Mouse (Mus musculus) kidney, embryonic 16.5 days (tissue): ENCODE measurements around the gene Arpc4. TPM values are rescaled to one million over a fixed set of nuclear protein-coding genes. Genes with fewer than 3 reads are reported as not detected.

Experiments used
- ATAC-seq: fragments of 200-750 bp; cut with Nextera tagmentation; 2 replicates; pipeline ENCODE4 v1.8.0; 2017; ENCODE audit warnings: moderate TSS enrichment; ENCODE audit not compliant: low FRiP score, low TSS enrichment
- H3K27ac ChIP-seq: fragments of 300-500 bp; sonication (generic); 2 replicates; pipeline ENCODE4 v1.5.1; 2014; ENCODE audit warnings: low read length
- H3K27me3 ChIP-seq: fragments of 300-500 bp; sonication (generic); 2 replicates; pipeline ENCODE4 v1.6.1; 2014; ENCODE audit warnings: low read length, control low read depth, mixed read lengths; ENCODE audit not compliant: insufficient read depth
- H3K36me3 ChIP-seq: fragments of 300-500 bp; sonication (generic); 2 replicates; pipeline ENCODE4 v1.6.1; 2014; ENCODE audit warnings: low read length, control low read depth, mixed read lengths; ENCODE audit not compliant: insufficient read depth
- H3K4me1 ChIP-seq: fragments of 300-500 bp; sonication (generic); 2 replicates; pipeline ENCODE4 v1.6.1; 2014; ENCODE audit warnings: low read length, control low read depth, mixed read lengths; ENCODE audit not compliant: insufficient read depth
- H3K4me2 ChIP-seq: fragments of 300-500 bp; sonication (generic); replicated peaks from 2 replicates; pipeline ENCODE4 v1.6.1; 2014; ENCODE audit warnings: low read depth, low read length
- H3K4me3 ChIP-seq: fragments of 300-500 bp; sonication (generic); 2 replicates; pipeline ENCODE4 v1.5.1; 2014; ENCODE audit warnings: mild to moderate bottlenecking, low read length
- H3K9ac ChIP-seq: fragments of 300-500 bp; sonication (generic); replicated peaks from 2 replicates; pipeline ENCODE4 v1.6.1; 2014; ENCODE audit warnings: low read length
- H3K9me3 ChIP-seq: fragments of 300-500 bp; sonication (generic); 2 replicates; pipeline ENCODE4 v1.6.1; 2016; ENCODE audit warnings: low read length, control low read depth
- WGBS: fragments of 180-500 bp; shearing (Covaris S2); extraction: QIAGEN DNeasy Blood & Tissue Kit; methylation state at CpG from one replicate; pipeline ENCODE4 v1.1.7; 2014; 5-methylcytosine and 5-hydroxymethylcytosine counted together
- polyA plus RNA-seq: library from polyadenylated mRNA; unstranded; fragments of >200 nt; fragmentation: Nextera tagmentation; extraction: Ambion mirVana; gene quantifications from 2 replicates; pipeline ENCODE4 v1.2.1, GENCODE M21; 2015

Gene Arpc4
- polyA plus RNA-seq, 1 experiment from 2014 or later: 410 TPM

DNA sequence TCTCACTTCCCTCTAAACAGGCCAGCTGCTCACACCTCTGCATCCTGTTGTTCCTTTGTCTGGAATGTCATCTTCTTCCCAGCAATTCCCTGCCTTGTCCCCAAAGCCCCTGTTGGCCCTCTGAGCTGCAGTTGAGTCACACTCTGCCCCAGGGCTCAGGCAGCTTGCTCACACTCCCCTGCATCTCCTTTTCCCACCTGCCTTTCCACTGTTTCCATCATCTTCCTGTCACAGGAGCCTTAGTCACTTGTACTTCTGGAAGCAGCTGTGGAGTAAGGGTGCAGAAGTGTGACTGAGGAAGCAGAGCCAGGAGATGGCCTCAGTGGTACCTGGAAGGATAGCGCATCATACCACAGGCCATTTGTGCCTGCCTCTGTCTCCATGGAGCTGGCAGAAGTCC lies 15.7 kb upstream of the Arpc4 start:
- no peaks in the 10 kb centered on the region for H3K36me3 ChIP-seq
- no peak overlapping the region for H3K27ac ChIP-seq
- no peaks in the 10 kb centered on the region for H3K4me1 ChIP-seq
- H3K4me2 ChIP-seq: no peak overlapping the region
- no peak overlapping the region for H3K4me3 ChIP-seq
- no peak for ATAC-seq
- no peak overlapping the region for H3K9ac ChIP-seq
- no peaks in the 10 kb centered on the region for H3K9me3 ChIP-seq
- WGBS: 94% methylated on average over 1 of the region's 1 CpGs
- no peaks in the 10 kb centered on the region for H3K27me3 ChIP-seq

DNA sequence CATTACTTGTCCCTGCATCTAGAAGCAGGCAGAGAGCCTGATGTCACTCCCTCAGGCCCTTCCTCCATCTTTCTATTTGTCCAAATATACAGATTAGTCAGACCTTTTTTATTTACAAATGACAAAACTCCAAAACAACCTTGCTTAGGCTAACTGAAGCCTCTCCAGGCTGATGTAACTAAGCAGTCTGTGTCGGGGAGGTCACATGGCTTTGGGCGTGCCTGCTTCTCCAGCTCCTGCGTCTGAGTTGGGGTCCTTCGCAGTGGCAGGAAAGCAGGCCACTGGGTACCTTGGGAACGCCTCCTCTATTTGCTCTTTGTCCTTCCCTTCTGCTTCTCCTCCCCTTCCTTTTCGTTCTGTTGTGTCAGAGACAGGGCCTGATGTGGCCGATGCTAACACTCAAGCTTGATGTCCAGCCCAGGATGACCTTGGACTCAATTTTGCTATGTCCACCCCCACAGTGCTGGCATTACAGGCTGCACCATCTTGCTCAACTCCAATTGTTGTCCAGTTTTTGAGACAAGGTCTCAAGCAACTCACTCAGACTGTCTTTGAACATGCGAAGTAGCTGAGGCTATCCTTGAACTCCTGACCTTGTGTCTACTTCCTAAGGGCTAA lies 13.3 kb upstream of the Arpc4 start:
- Histone ChIP-seq H3K36me3 (peaks cover 10% of the 10 kb centered on the region), H3K27me3 (no peaks in the 10 kb centered on the region), H3K9ac (no peak overlapping the region), H3K4me1 (no peaks in the 10 kb centered on the region), H3K27ac (no peak overlapping the region), H3K9me3 (no peaks in the 10 kb centered on the region), H3K4me3 (no peak overlapping the region), H3K4me2 (no peak overlapping the region)
- 76% methylated on average over 8 of the region's 8 CpGs for WGBS
- no peak for ATAC-seq

DNA sequence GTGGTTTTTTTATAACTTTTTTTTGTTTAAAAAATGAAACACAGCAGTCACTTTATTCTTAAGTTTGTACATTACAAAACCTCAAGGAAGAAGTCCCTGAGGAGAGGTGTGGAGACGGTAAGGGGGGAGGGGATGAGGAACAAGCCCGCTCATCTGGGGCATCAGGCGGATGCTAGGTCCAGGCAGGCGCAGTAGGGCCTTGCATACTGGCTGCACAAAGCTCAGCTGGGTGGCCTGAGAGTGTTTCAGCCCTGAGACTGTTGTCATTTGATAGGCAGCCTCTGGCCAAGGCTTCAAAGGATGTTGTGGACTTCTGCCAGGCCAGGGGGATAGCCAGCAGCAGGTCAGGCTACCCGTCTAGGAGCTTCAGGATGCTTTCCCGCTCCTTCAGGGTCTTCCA lies 11.3 kb upstream of the Arpc4 start:
- Histone ChIP-seq H3K36me3 (peaks cover 23% of the 10 kb centered on the region), H3K27me3 (no peaks in the 10 kb centered on the region), H3K4me3 (no peak overlapping the region), H3K27ac (no peak overlapping the region), H3K9ac (no peak overlapping the region), H3K9me3 (no peaks in the 10 kb centered on the region), H3K4me1 (no peaks in the 10 kb centered on the region), H3K4me2 (no peak overlapping the region)
- ATAC-seq: no peak
- WGBS: 86% methylated on average over 6 of the region's 6 CpGs

DNA sequence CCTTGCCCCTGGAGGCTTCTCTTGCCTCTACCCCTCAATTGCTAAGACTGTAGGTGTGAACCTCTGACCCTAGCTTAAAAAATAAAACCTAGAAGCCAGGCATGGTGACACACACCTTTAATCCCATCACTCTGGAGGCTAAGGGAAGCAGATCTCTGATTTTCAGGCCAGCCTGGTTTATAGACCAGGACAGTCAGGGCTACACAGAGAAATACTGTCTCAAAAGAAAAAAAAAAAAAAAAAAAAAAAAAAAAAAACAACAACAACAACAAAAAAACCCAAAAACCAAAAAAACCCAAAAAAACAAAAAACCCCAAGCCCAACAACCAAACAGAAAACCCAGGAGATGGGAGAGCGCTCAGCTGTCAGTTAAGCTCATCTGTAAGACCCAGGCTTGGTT lies 10.3 kb upstream of the Arpc4 start:
- ATAC-seq: no peak

DNA sequence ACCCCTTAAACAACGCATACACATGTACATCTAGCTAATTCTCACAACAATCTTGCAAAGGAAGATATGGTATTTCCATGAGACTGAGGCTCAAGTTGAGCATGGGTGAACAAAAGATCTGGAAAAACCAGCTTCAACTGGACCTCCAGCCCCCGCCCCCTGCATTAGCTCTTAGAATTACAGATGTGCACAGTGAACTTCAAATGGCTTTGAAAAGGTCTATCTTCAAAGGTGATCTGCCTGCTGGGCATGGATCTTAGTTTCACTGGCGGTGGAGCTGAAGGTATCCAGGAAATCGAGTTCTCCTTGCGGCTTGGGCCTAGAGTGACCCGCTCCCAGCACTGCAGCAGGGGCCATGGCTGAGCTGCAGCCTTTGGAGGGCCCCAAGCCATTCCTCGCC lies 9.8 kb upstream of the Arpc4 start:
- no peak for ATAC-seq
- Histone ChIP-seq H3K4me2 (no peak overlapping the region), H3K36me3 (peaks cover 31% of the 10 kb centered on the region), H3K4me1 (no peaks in the 10 kb centered on the region), H3K27me3 (no peaks in the 10 kb centered on the region), H3K9me3 (no peaks in the 10 kb centered on the region), H3K4me3 (no peak overlapping the region), H3K9ac (no peak overlapping the region), H3K27ac (peak overlapping the region; percentile 63)
- 82% methylated on average over 7 of the region's 7 CpGs for WGBS

More for the DNA sequence above, 10.3 kb upstream of the Arpc4 start:
- Histone ChIP-seq H3K4me3 (no peak overlapping the region), H3K9me3 (no peaks in the 10 kb centered on the region), H3K27me3 (no peaks in the 10 kb centered on the region), H3K27ac (peak overlapping the region; percentile 63), H3K4me2 (no peak overlapping the region), H3K9ac (no peak overlapping the region), H3K4me1 (no peaks in the 10 kb centered on the region), H3K36me3 (peaks cover 31% of the 10 kb centered on the region)
- 95% methylated on average over 1 of the region's 1 CpGs for WGBS

DNA sequence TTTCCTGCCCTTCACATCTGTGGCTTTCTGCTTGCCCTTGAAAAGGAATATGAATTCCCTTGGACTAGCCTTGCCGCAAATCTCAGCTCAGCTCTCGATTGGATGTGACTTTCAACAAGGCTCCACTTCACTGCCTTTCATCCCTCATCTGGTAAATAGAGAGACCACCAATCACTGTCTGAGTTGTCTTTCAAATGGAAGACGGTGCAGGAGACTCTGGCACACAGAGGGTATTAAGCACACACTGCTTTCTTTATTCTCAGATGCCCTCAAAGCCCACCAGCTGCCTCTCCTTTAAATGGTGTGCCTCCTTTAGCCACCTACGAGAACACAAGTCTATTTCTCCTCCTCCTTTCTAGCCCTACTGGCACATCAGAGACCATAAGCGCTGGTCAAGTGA lies 9.3 kb upstream of the Arpc4 start:
- no peaks in the 10 kb centered on the region for H3K27me3 ChIP-seq
- no peak overlapping the region for H3K4me3 ChIP-seq
- peaks cover 34% of the 10 kb centered on the region for H3K36me3 ChIP-seq
- H3K4me2 ChIP-seq: no peak overlapping the region
- H3K27ac ChIP-seq: peak overlapping the region; percentile 63
- no peak for ATAC-seq
- H3K9me3 ChIP-seq: no peaks in the 10 kb centered on the region
- 87% methylated on average over 5 of the region's 5 CpGs for WGBS
- no peak overlapping the region for H3K9ac ChIP-seq
- no peaks in the 10 kb centered on the region for H3K4me1 ChIP-seq

DNA sequence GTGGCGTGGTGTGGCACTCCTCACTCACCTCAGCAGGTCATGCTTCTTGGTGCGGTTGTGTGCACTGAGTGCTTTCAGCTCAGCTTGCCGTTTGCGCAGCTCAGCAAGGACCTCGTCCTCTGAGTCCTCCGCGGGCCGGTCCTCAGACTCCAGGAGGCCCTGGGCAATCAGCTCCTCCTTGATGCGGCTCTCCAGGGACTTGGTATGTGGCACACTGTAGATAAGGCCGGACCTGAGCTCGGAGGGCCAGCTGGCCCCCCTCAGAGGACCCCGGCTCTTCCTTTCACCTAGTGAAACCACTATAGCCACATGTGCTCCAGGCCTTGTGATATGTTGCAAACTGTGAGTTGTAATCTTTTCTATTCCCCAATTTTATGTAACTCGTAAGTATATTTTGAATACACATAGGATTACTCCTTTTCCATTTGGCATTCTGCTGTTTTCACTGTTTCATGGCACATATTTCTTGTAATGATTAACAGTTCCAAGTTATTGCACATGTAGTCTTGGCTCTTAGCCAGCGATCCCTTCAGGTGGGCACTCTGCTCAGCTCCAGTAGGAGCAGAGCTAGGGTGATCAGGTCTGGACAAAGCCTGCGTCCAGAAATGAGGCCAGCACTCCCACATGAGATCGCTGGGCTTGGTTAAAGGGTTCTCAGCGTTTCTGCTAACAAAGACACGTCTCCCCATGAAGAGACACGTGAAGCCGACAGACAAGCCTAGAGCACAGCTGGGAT lies 7.6 kb upstream of the Arpc4 start:
- H3K4me3 ChIP-seq: no peak overlapping the region
- H3K4me1 ChIP-seq: no peaks in the 10 kb centered on the region
- no peak overlapping the region for H3K4me2 ChIP-seq
- H3K27ac ChIP-seq: peak overlapping the region; percentile 73
- WGBS: 80% methylated on average over 20 of the region's 20 CpGs
- ATAC-seq: peak; percentile 74
- H3K9me3 ChIP-seq: no peaks in the 10 kb centered on the region
- H3K9ac ChIP-seq: no peak overlapping the region
- no peaks in the 10 kb centered on the region for H3K27me3 ChIP-seq
- peaks cover 51% of the 10 kb centered on the region for H3K36me3 ChIP-seq

DNA sequence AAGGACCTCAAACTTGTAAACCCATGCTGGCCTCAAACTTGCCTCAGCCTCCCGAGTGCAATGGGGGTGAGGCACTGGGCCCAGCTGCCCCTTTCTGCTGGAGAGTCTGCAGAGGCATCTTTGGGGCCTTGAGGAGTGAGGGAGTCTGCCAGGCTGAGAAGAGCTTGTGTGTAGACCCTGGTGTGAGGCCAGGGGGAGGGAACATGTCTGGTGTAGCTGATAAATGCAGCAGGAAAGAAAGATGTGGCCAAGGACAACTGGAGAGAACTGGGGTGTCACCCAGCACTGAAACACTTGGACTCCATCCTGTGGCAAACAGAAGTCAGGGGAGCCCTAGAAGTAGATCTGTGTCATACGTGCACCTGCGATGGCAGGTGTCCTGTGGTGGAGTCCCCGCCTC lies 4.4 kb upstream of the Arpc4 start:
- Histone ChIP-seq H3K27ac (no peak overlapping the region), H3K9ac (no peak overlapping the region), H3K36me3 (peaks cover 56% of the 10 kb centered on the region), H3K27me3 (no peaks in the 10 kb centered on the region), H3K9me3 (no peaks in the 10 kb centered on the region), H3K4me3 (no peak overlapping the region), H3K4me1 (peaks cover 8% of the 10 kb centered on the region), H3K4me2 (no peak overlapping the region)
- no peak for ATAC-seq
- 96% methylated on average over 4 of the region's 4 CpGs for WGBS

DNA sequence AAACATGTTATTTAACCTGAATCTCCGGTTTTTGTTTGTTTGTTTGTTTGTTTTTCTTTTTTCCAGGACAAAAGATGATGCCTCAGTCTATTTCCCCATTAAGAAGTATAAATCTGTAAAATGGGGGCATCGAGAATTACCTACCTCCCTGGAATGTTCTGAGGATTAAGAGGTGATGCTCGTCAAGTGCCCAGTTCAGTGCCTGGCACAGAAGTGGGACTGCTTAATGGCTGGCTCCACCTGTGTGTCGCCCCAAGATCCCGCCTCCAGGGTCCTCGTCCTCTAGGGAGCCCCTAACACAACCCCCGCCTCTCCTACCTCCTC lies 781 bp upstream of the Arpc4 start:
- Histone ChIP-seq H3K27ac (peak overlapping the region; percentile 98), H3K9ac (peak overlapping the region; percentile 98), H3K4me3 (peak overlapping the region; percentile 99), H3K27me3 (no peaks in the 10 kb centered on the region), H3K4me1 (peaks cover 18% of the 10 kb centered on the region), H3K9me3 (no peaks in the 10 kb centered on the region), H3K36me3 (peaks cover 47% of the 10 kb centered on the region), H3K4me2 (peak overlapping the region; percentile 86)
- 6% methylated on average over 7 of the region's 7 CpGs for WGBS
- ATAC-seq: no peak

DNA sequence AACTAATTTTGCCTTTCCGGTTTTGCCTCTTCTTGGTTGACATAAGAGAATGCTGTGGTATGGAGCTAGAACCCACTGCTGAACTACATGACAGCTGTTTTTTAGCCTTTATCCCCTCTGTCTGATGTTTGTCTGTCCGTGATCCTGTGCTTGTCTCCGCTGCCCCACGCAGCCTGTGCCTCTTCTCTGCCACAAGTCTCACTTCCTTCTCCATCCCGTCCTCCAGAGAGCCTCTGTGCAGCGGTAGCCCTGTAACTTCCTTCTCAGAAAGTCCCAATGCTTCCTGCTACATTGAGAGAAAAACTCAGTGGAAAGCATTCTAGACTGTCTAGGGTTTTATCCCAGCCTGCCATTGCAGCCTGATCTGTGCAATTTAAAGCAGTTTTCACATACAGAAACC lies 1.3 kb downstream of the Arpc4 start:
- ATAC-seq: no peak

More for the DNA sequence above, 1.3 kb downstream of the Arpc4 start:
- WGBS: 77% methylated on average over 6 of the region's 6 CpGs
- Histone ChIP-seq H3K27me3 (no peaks in the 10 kb centered on the region), H3K36me3 (peaks cover 43% of the 10 kb centered on the region), H3K4me1 (peaks cover 18% of the 10 kb centered on the region), H3K27ac (no peak overlapping the region), H3K9me3 (no peaks in the 10 kb centered on the region), H3K4me2 (peak overlapping the region; percentile 86), H3K4me3 (peak overlapping the region; percentile 99), H3K9ac (peak overlapping the region; percentile 98)
